Mouse (Mus musculus) hindbrain, embryonic 14.5 days (tissue): ENCODE results near the gene Cacng6. TPM values are rescaled to one million over a fixed set of nuclear protein-coding genes. Genes with fewer than 3 reads are reported as not detected.
A peak's percentile ranks its signal among the peaks of the same experiment; 100 is the strongest.
"Not testable (repeated sequence)": the region's sequence is repeated elsewhere in the genome, so short reads cannot be mapped to it uniquely, and the experiment has no call there.

Source experiments
- ATAC-seq: fragments of 200-750 bp; cut with Nextera tagmentation; 2 replicates; pipeline ENCODE4 v1.8.0; 2017; ENCODE audit warnings: moderate number of reproducible peaks, mild to moderate bottlenecking, moderate TSS enrichment, moderate library complexity; ENCODE audit not compliant: low FRiP score
- DNase-seq: peaks from one replicate; pipeline ENCODE4 v3.0.0-alpha.2; 2015; ENCODE audit warnings: low spot score
- H3K27ac ChIP-seq: fragments of 300-500 bp; sonication (generic); 2 replicates; pipeline ENCODE4 v1.5.1; 2014; ENCODE audit warnings: mild to moderate bottlenecking, moderate library complexity
- H3K27me3 ChIP-seq: fragments of 300-500 bp; sonication (generic); 2 replicates; pipeline ENCODE4 v1.6.1; 2014; ENCODE audit warnings: mild to moderate bottlenecking, low read length, mixed read lengths; ENCODE audit not compliant: control insufficient read depth, insufficient read depth
- H3K36me3 ChIP-seq: fragments of 300-500 bp; sonication (generic); replicated peaks from 2 replicates; pipeline ENCODE4 v1.6.1; 2014; ENCODE audit not compliant: control insufficient read depth, insufficient read depth
- H3K4me1 ChIP-seq: fragments of 300-500 bp; sonication (generic); replicated peaks from 2 replicates; pipeline ENCODE4 v1.6.1; 2014; ENCODE audit warnings: antibody characterized with exemption, low read length, mixed read lengths; ENCODE audit not compliant: control insufficient read depth, insufficient read depth
- H3K4me2 ChIP-seq: fragments of 300-500 bp; sonication (generic); replicated peaks from 2 replicates; pipeline ENCODE4 v1.6.1; 2014; ENCODE audit warnings: mild to moderate bottlenecking, moderate library complexity
- H3K4me3 ChIP-seq: fragments of 300-500 bp; sonication (generic); replicated peaks from 2 replicates; pipeline ENCODE4 v1.5.1; 2014; ENCODE audit warnings: mild to moderate bottlenecking, low read length
- H3K9ac ChIP-seq: fragments of 300-500 bp; sonication (generic); 2 replicates; pipeline ENCODE4 v1.6.1; 2014
- H3K9me3 ChIP-seq: fragments of 300-500 bp; sonication (generic); 2 replicates; pipeline ENCODE4 v1.6.1; 2016; ENCODE audit warnings: low read length; ENCODE audit not compliant: control insufficient read depth
- WGBS: fragments of 180-500 bp; shearing (Covaris S2); extraction: QIAGEN DNeasy Blood & Tissue Kit; methylation state at CpG from one replicate; pipeline ENCODE4 v1.1.7; 2014; 5-methylcytosine and 5-hydroxymethylcytosine counted together
- polyA plus RNA-seq: library from polyadenylated mRNA; unstranded; fragments of >200 nt; fragmentation: Nextera tagmentation; extraction: Ambion mirVana; gene quantifications from 2 replicates; pipeline ENCODE4 v1.2.1, GENCODE M21; 2014

Cacng6 gene
- polyA plus RNA-seq, 1 experiment from 2014 or later = not detected

GRCm38 (mm10) chr7:3390413-3391080 lies 33.4 kb upstream of the Cacng6 start, which contains the start of gene Cacng8:
Cacng8 (plus strand) TSS chr7:3390683.
- H3K9me3 ChIP-seq = no peaks in the 10 kb centered on the region
- peak within 1 kb of the TSS; percentile 44 for H3K27ac ChIP-seq
- peaks cover 35% of the 10 kb centered on the region for H3K4me1 ChIP-seq
- peak within 1 kb of the TSS; percentile 42 for H3K4me3 ChIP-seq
- ATAC-seq (peak; percentile 11; the same call in 1 of the 2 replicates), DNase-seq (peak; percentile 55)
- peaks cover 16% of the 10 kb centered on the region for H3K36me3 ChIP-seq
- H3K27me3 ChIP-seq = no peaks in the 10 kb centered on the region
- H3K9ac ChIP-seq = peak within 1 kb of the TSS; percentile 55
- peak within 1 kb of the TSS; percentile 68 for H3K4me2 ChIP-seq
- 0% methylated on average over 7 of the region's 7 CpGs for WGBS

- 3% methylated on average over 12 of the region's 12 CpGs for WGBS
- peaks cover 35% of the 10 kb centered on the region for H3K4me1 ChIP-seq
Measured at GRCm38 (mm10) chr7:3391081-3391451, 32.9 kb upstream of the Cacng6 start.

GRCm38 (mm10) chr7:3391809-3392208 lies 32.2 kb upstream of the Cacng6 start:
- DNase-seq = no peak
- peak overlapping the region; percentile 55 for H3K9ac ChIP-seq
- H3K9me3 ChIP-seq = no peaks in the 10 kb centered on the region
- WGBS = 7% methylated on average over 4 of the region's 4 CpGs
- ATAC-seq = 0 out of 2 replicates have a peak, but pooled peaks have one; percentile 36
- H3K4me1 ChIP-seq = peaks cover 35% of the 10 kb centered on the region
- no peak overlapping the region for H3K27ac ChIP-seq
- H3K36me3 ChIP-seq = peaks cover 22% of the 10 kb centered on the region
- peak overlapping the region; percentile 42 for H3K4me3 ChIP-seq
- H3K27me3 ChIP-seq = no peaks in the 10 kb centered on the region
- H3K4me2 ChIP-seq = peak overlapping the region; percentile 68

More at GRCm38 (mm10) chr7:3391081-3391451, 32.9 kb upstream of the Cacng6 start:
- Histone ChIP-seq H3K4me2 (peak overlapping the region; percentile 68), H3K9me3 (no peaks in the 10 kb centered on the region), H3K36me3 (peaks cover 19% of the 10 kb centered on the region), H3K27ac (no peak overlapping the region), H3K9ac (peak overlapping the region; percentile 55), H3K4me3 (peak overlapping the region; percentile 42), H3K27me3 (no peaks in the 10 kb centered on the region)
- ATAC-seq = peak; percentile 17; the same call in 1 of the 2 replicates
- DNase-seq = no peak

DNA sequence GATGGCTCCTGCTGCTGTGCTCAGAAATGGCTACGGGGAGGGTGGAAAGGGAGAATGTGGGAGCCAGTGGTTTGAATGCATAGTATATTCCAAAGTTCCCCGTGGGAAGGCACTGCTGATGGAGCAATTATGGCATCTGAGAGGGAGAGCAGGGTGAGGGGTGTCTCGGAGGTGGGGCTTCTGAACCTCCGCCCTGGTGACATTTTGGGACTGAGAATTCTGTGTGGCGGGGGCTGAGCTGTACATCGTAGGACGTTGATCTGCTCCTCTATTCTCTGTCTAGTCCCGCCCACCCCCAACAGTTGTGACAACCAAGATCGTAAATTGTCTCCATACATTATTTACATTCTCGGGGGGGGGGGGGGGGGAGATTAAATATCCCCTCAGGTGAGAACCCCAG lies 26.6 kb upstream of the Cacng6 start:
- Histone ChIP-seq H3K9ac (0 out of 2 replicates have a peak overlapping the region, but pooled peaks have one; percentile 11), H3K4me3 (0 out of 2 replicates have a peak overlapping the region, but pooled peaks have one; percentile 7), H3K4me2 (peak overlapping the region; percentile 30), H3K36me3 (peaks cover 22% of the 10 kb centered on the region), H3K4me1 (peaks cover 23% of the 10 kb centered on the region), H3K27ac (no peak overlapping the region), H3K27me3 (no peaks in the 10 kb centered on the region), H3K9me3 (no peaks in the 10 kb centered on the region)
- WGBS = 44% methylated on average over 10 of the region's 10 CpGs
- 0 out of 2 replicates have a peak, but pooled peaks have one; percentile 39 for ATAC-seq
- DNase-seq = no peak

- Histone ChIP-seq H3K27ac (no peak overlapping the region), H3K4me2 (peak overlapping the region; percentile 30), H3K36me3 (peaks cover 22% of the 10 kb centered on the region), H3K9me3 (no peaks in the 10 kb centered on the region), H3K27me3 (no peaks in the 10 kb centered on the region), H3K4me1 (peaks cover 19% of the 10 kb centered on the region), H3K9ac (0 out of 2 replicates have a peak overlapping the region, but pooled peaks have one; percentile 11), H3K4me3 (peak overlapping the region; percentile 7; the same call in 1 of the 2 replicates)
- WGBS = 25% methylated on average over 7 of the region's 7 CpGs
- DNase-seq (no peak), ATAC-seq (peak; percentile 58; the same call in 1 of the 2 replicates)
Measured at GRCm38 (mm10) chr7:3397797-3398196, 26.2 kb upstream of the Cacng6 start.

- 89% methylated on average over 8 of the region's 8 CpGs for whole genome bisulfite sequencing
- not testable (repeated sequence) for H3K9me3 ChIP-seq, H3K9ac ChIP-seq, H3K4me2 ChIP-seq, H3K27ac ChIP-seq, H3K27me3 ChIP-seq, H3K4me3 ChIP-seq, DNase-seq, ATAC-seq
- Histone ChIP-seq H3K4me1 (peaks cover 15% of the 10 kb centered on the region; the same call in 1 of the 2 replicates), H3K36me3 (peaks cover 25% of the 10 kb centered on the region)
Measured at GRCm38 (mm10) chr7:3398363-3398762, 25.6 kb upstream of the Cacng6 start.

DNA sequence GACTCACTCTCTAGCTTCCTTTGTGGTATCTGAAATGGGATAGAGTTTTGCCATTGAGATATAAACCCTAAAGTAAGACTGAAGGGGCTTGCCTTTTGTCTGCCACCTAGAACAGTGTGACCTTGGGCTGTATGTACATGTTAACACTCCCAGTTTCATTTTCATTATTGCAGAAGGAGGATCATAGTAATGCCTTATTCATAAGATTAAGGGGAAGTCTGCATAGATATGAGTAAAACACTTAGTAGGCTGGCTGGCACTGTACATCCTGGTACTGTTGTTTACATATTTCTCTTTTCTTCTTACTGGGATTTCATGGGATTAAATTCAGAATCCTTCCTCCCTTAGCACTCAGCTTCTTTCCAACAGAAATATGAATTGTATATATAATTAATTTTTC lies 24.1 kb upstream of the Cacng6 start:
- Histone ChIP-seq H3K4me3 (no peak overlapping the region), H3K4me1 (peaks cover 14% of the 10 kb centered on the region; the same call in 1 of the 2 replicates), H3K9me3 (no peaks in the 10 kb centered on the region), H3K4me2 (no peak overlapping the region), H3K36me3 (0 out of 2 replicates have a peak, but pooled peaks cover 15% of the 10 kb centered on the region), H3K9ac (no peak overlapping the region), H3K27me3 (no peaks in the 10 kb centered on the region), H3K27ac (no peak overlapping the region)
- no peak for ATAC-seq
- no peak for DNase-seq

GRCm38 (mm10) chr7:3409729-3410520 lies 14.1 kb upstream of the Cacng6 start:
- WGBS = 74% methylated on average over 11 of the region's 11 CpGs
- DNase-seq = no peak

More at GRCm38 (mm10) chr7:3409729-3410520, 14.1 kb upstream of the Cacng6 start:
- Histone ChIP-seq H3K9ac (no peak overlapping the region), H3K36me3 (no peaks in the 10 kb centered on the region), H3K27me3 (peaks cover 25% of the 10 kb centered on the region), H3K4me2 (no peak overlapping the region), H3K9me3 (no peaks in the 10 kb centered on the region), H3K4me1 (peaks cover 11% of the 10 kb centered on the region; the same call in 1 of the 2 replicates), H3K4me3 (no peak overlapping the region), H3K27ac (no peak overlapping the region)
- ATAC-seq = no peak
